Mouse (Mus musculus) CD8-positive naive resting alpha-beta T cell, adult 57 days (primary cell): Measurements from ENCODE around the gene Ttc38. TPM values are rescaled to one million over a fixed set of nuclear protein-coding genes. Genes with fewer than 3 reads are reported as not detected.

Experiments
- total RNA-seq: library from RNA; stranded (reverse); gene quantifications from one replicate; pipeline ENCODE4 v1.2.4, GENCODE M21; 2023

Gene Ttc38
- 27.1 TPM for total RNA-seq

DNA sequence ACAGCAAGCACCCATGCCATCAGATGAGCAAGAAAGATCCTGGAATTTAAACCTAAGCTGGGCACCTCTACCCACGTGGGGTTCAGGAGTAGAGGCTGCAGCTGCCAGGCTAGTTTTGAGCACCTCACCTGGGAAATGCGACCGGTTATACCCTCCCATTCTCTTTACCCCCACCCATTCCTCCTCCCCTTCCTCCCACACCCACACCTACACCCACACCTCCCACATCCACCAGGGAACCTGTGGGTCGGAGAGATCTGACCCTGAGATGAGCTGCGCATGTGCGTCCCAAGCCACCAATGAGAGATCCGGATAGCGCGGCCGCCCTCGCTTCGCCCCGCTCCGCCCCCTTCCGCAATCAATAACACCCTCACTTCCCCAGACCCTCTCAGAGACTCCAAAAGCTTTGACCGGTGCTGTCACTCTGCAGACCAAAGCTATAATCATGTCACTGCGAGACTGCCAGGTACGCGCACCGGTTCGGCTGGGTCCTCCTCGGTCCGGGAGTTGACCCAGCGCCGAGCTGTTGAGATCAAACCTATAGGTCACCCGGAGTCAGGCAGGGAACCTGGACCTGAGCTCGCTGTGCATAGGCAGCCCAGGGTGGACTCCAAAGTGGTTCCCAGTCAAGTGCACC lies at the start of gene Ttc38:
Gene Ttc38 (plus strand): TSS at position 353 of the 637 bp plus-strand sequence.

DNA sequence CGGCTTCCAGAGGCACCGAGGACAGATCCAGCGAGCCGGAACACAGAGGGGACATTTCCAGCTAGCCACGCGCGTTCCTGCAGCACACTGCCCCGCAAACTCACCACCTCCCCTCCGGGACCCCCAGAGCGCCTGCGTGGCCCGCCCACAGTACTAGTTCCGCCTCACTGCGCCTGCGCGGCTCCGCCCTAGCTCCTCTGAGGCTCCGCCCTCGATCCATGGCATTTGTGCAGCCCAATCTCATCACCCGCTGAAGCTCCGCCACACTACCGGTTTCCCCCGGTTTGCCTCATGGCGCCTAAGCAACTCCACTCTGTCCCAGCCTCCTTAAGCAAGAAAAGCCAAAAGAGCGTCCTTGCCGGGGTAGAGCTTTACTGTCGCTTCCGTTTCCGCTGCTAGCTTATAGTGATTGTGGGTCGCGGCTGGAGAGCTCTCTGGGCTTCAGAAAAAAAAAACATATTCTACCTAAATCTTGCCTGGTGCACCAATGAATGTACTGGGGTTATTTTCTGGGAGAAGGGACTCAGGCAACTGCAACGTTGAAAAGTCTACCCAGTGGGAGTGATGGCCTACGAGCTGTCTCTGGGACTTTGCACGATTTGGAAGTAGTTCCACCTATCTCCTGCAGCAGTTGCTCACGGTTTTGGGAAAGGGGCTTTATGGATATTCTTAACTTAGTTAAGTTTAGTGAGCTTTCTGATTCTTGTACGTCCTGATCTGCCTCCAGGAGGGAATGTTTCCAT lies 20.4 kb upstream of the Ttc38 start, which contains the start of gene Cdpf1:
Gene Cdpf1 (minus strand): TSS at position 163 of the 743 bp plus-strand sequence.

DNA sequence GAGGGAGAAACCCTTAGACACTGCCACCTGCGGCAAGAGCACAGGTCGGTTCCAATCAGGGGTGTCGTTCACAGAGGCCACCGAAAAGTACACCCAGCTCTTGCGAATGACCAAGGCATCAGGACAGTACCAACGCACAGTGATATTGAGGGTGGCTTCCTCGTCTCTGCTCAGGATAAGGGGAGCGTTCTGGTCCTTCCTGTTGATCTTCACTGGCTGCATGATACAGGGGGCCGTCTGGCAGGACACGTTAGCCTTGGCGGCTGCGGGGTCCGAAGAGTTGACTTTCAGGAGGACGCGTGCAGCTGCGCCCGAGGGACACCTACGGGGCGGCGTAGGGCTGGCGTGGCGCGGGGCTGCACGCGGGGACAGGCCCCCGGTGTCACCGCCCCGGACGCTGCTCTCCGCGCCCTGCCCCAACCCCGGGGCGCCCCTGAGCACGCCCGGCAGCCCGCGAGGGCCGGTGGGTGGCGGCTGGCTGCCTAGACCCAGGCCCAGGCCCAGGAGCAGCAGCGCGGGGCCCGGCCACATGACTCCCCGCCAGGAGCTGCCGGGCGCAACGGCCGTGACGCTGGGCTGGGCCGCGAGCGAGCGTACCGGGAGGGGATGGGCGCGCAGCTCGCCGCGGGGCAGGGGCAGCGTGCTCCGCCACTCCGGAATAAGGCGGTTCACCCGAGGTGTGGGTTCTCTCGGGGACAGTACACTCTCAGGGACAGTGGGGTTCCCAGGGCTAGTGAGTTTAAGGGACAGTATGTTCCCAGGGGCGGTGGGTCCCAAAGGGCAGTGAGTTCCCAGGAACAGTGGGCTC lies 10.7 kb upstream of the Ttc38 start, which contains the start of gene Pkdrej:
Gene Pkdrej (minus strand): TSS at position 532 of the 808 bp plus-strand sequence.

DNA sequence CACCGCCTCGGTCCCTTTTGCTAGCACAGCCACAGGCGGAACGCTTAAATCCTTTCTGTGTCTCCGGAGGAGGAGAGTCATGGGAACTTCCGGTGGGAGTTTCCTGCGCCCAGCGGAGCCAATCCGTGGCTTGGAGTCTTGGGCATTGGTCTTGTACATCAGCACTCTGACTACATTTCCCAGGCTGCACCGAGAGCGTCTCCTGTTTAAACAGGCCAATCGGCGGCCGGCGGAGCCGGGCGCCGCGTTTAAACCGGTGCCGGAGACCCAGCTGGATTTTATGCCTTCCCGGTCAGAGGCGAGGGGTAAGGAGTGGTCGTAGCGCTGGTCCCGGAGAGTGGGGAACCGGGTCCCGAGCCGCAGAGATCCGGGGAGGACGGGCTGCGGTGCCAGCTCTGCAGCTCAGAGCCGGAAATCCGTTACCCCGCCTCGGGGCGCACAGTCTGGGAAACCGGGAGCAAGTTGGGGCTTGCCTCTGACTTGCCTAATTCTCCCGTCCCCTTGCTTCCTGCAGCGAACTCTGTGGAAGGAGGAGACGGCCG lies 27.5 kb downstream of the Ttc38 start, which contains the start of gene Gtse1:
Gene Gtse1 (plus strand): TSS at position 256 of the 542 bp plus-strand sequence.

DNA sequence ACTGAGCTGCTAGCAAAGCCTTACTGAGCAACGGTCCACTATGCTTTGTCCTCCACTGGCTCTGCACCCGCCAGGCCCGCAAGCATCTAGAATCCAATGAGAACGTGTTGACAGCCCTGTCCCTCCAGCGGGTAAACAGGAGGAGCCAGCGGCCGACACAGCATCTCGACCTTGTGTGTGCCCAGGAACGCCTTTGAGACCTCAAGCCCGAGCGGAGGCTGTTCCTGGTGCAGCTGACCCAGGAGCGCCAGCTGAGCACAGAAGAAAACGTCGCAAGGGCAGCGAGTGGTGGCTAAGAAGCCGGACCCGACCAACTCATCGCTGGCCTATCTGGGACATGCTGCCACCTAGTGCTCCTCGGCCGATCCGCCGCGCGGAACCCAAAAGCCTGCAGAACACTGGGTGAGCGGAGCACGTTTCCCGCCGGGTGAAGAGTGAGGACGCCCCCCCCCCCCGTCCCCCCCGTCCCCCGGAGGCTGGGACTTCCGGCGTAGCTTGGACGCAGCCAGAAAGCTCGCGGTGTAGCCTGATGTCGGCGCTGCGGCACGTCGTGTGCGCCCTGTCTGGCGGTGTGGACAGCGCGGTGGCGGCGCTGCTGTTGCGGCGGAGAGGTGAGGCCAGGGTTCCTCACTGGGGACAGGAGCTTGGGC lies 46.9 kb downstream of the Ttc38 start, which contains the start of gene Trmu:
Gene Trmu (plus strand): TSS at position 465 of the 650 bp plus-strand sequence.

Other genes with a start within 250 kb of the Ttc38 start
- not detected for gene Wnt7b, start 249.8 kb upstream of the Ttc38 start, total RNA-seq
- gene Ppara, start 97.3 kb upstream of the Ttc38 start, total RNA-seq, result not detected
- 22.3 TPM for gene Cdpf1, start 20.6 kb upstream of the Ttc38 start, total RNA-seq
- not detected for gene Pkdrej, start 10.6 kb upstream of the Ttc38 start, total RNA-seq
- gene Gtse1, start 27.4 kb downstream of the Ttc38 start, total RNA-seq, result 1.7 TPM
- gene Trmu, start 47.0 kb downstream of the Ttc38 start, total RNA-seq, result 29.5 TPM
- 15.2 TPM for gene Celsr1, start 201.5 kb downstream of the Ttc38 start, total RNA-seq
- 163 TPM for gene Gramd4, start 225.4 kb downstream of the Ttc38 start, total RNA-seq